Mouse (Mus musculus): ENCODE data around the gene Folr2.

DNA sequence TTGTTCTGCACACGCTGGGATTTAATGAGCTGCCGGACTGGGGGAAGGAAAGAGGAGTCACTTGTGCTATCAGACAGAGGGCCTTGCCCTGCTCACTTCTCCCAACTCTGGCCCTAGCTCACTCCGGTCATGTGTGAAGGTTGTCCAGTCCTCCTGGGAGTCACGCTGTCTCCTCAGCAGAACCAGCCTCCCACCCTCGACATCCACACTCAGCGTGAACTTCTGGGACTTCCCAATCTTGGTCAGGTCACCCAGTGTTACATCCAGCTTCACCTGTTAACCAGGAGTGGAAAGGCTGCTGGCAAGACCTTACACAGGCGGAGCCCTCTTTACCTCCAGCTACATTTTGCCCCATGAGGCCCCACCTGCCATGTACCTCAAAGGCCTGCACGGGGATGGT, 25.6 kb downstream of the Folr2 start:
- TF ChIP-seq CTCF (IDR thresholded peaks at IDR 0.05; ENCODE audit: low read depth) (no peak), EP300 (optimal IDR thresholded peaks at IDR 0.05) (no peak)
